Mouse (Mus musculus): ENCODE measurements around the gene Zfp59. TPM values are rescaled to one million over a fixed set of nuclear protein-coding genes. Genes with fewer than 3 reads are reported as not detected.
A peak's percentile ranks its signal among the peaks of the same experiment; 100 is the strongest.
"Not testable (repeated sequence)": the region's sequence is repeated elsewhere in the genome, so short reads cannot be mapped to it uniquely, and the experiment has no call there.

The Zfp59 gene
- total RNA-seq (2021): 1 to 10 TPM; 3.1 to 3.3 TPM
- long read RNA-seq, experiment 1, partial matches to known transcripts: 0 of 2 reads
- long read RNA-seq, experiment 1, other reads (novel, unspliced or antisense): 0 of 2 reads
- long read RNA-seq, experiment 2, partial matches to known transcripts: 1 of 4 reads
- long read RNA-seq, experiment 2, other reads (novel, unspliced or antisense): 2 of 4 reads

GRCm38 (mm10) chr7:27838323-27839249 is at the start of gene Zfp59:
Gene Zfp59 (plus strand): TSS chr7:27838607.
- peak; percentile 71 to 79 for DNase-seq (ENCODE audit: low spot score in 2 of 2)

- no peak for DNase-seq (ENCODE audit: low spot score in 2 of 2)
Measured at GRCm38 (mm10) chr7:27789306-27789705, 49.1 kb upstream of the Zfp59 start.

- DNase-seq (ENCODE audit: low spot score in 2 of 2): not testable (repeated sequence)
Measured at GRCm38 (mm10) chr7:27793865-27794264, 44.5 kb upstream of the Zfp59 start.

- DNase-seq (ENCODE audit: low spot score in 2 of 2): no peak
Measured at GRCm38 (mm10) chr7:27794566-27794965, 43.8 kb upstream of the Zfp59 start.

- DNase-seq (ENCODE audit: low spot score in 2 of 2): no peak
Measured at GRCm38 (mm10) chr7:27797906-27798811, 40.2 kb upstream of the Zfp59 start.

GRCm38 (mm10) chr7:27801137-27801536 is 37.3 kb upstream of the Zfp59 start:
- DNase-seq (ENCODE audit: low spot score in 2 of 2): no peak

GRCm38 (mm10) chr7:27802986-27803385 is 35.4 kb upstream of the Zfp59 start:
- DNase-seq (ENCODE audit: low spot score in 2 of 2): no peak

- peak; percentile 76 to 79 for DNase-seq (ENCODE audit: low spot score in 2 of 2)
Measured at GRCm38 (mm10) chr7:27804297-27805030, 33.9 kb upstream of the Zfp59 start.

GRCm38 (mm10) chr7:27806896-27807295 is 31.5 kb upstream of the Zfp59 start, which contains the start of gene Zfp626:
Gene Zfp626 (plus strand): TSS chr7:27807196.
- DNase-seq (ENCODE audit: low spot score in 2 of 2): not testable (repeated sequence)

GRCm38 (mm10) chr7:27807305-27807704 is 31.1 kb upstream of the Zfp59 start:
- DNase-seq (ENCODE audit: low spot score in 2 of 2): not testable (repeated sequence)

- DNase-seq (ENCODE audit: low spot score in 2 of 2): no peak
Measured at GRCm38 (mm10) chr7:27818526-27819110, 19.8 kb upstream of the Zfp59 start.

- DNase-seq (ENCODE audit: low spot score in 2 of 2): no peak
Measured at GRCm38 (mm10) chr7:27822611-27823010, 15.8 kb upstream of the Zfp59 start.

GRCm38 (mm10) chr7:27834131-27834530 is 4.3 kb upstream of the Zfp59 start:
- DNase-seq (ENCODE audit: low spot score in 2 of 2): no peak

GRCm38 (mm10) chr7:27837896-27838295 is 511 bp upstream of the Zfp59 start:
- no peak for DNase-seq (ENCODE audit: low spot score in 2 of 2)

GRCm38 (mm10) chr7:27839596-27839995 is 1.2 kb downstream of the Zfp59 start:
- DNase-seq (ENCODE audit: low spot score in 2 of 2): no peak

- no peak for DNase-seq (ENCODE audit: low spot score in 2 of 2)
Measured at GRCm38 (mm10) chr7:27840104-27840503, 1.7 kb downstream of the Zfp59 start.

GRCm38 (mm10) chr7:27857227-27857626 is 18.8 kb downstream of the Zfp59 start, which contains the start of gene Zfp607a:
Gene Zfp607a (plus strand): TSS chr7:27857527.
- no peak for DNase-seq (ENCODE audit: low spot score in 2 of 2)

GRCm38 (mm10) chr7:27859301-27860251 is 21.2 kb downstream of the Zfp59 start:
- no peak for DNase-seq (ENCODE audit: low spot score in 2 of 2)
